Mouse (Mus musculus) limb, embryonic 12.5 days (tissue): Measurements from ENCODE around the gene Rin3. TPM values are rescaled to one million over a fixed set of nuclear protein-coding genes. Genes with fewer than 3 reads are reported as not detected.
"Not testable (repeated sequence)": the region's sequence is repeated elsewhere in the genome, so short reads cannot be mapped to it uniquely, and the experiment has no call there.

ENCODE experiments used
- ATAC-seq: fragments of 200-750 bp; cut with Nextera tagmentation; 2 replicates; pipeline ENCODE4 v1.8.0; 2017; ENCODE audit warnings: low read depth, moderate TSS enrichment; ENCODE audit not compliant: insufficient number of reproducible peaks, insufficient read depth, low FRiP score, low TSS enrichment
- H3K27ac ChIP-seq: fragments of 300-500 bp; sonication (generic); 2 replicates; pipeline ENCODE4 v1.5.1; 2016; ENCODE audit warnings: mild to moderate bottlenecking, moderate library complexity
- H3K27me3 ChIP-seq: fragments of 300-500 bp; sonication (generic); 2 replicates; pipeline ENCODE4 v1.6.1; 2016; ENCODE audit warnings: mild to moderate bottlenecking, moderate library complexity
- H3K36me3 ChIP-seq: fragments of 300-500 bp; sonication (generic); 2 replicates; pipeline ENCODE4 v1.6.1; 2016; ENCODE audit warnings: mild to moderate bottlenecking, moderate library complexity
- H3K4me1 ChIP-seq: fragments of 300-500 bp; sonication (generic); replicated peaks from 2 replicates; pipeline ENCODE4 v1.6.1; 2016
- H3K4me2 ChIP-seq: fragments of 300-500 bp; sonication (generic); 2 replicates; pipeline ENCODE4 v1.6.1; 2016; ENCODE audit warnings: mild to moderate bottlenecking, moderate library complexity
- H3K4me3 ChIP-seq: fragments of 300-500 bp; sonication (generic); replicated peaks from 2 replicates; pipeline ENCODE4 v1.5.1; 2016; ENCODE audit warnings: mild to moderate bottlenecking
- H3K9ac ChIP-seq: fragments of 300-500 bp; sonication (generic); replicated peaks from 2 replicates; pipeline ENCODE4 v1.6.1; 2016; ENCODE audit warnings: mild to moderate bottlenecking, moderate library complexity
- H3K9me3 ChIP-seq: fragments of 300-500 bp; sonication (generic); 2 replicates; pipeline ENCODE4 v1.6.1; 2016; ENCODE audit warnings: mild to moderate bottlenecking, moderate library complexity
- WGBS: fragments of 180-500 bp; shearing (Covaris S2); methylation state at CpG from one replicate; pipeline ENCODE4 v1.1.7; 2016; 5-methylcytosine and 5-hydroxymethylcytosine counted together
- polyA plus RNA-seq: library from polyadenylated mRNA; unstranded; fragments of >200 nt; fragmentation: Nextera tagmentation; extraction: Ambion mirVana; gene quantifications from 2 replicates; pipeline ENCODE4 v1.2.1, GENCODE M21; 2016

Gene Rin3
- polyA plus RNA-seq, 1 experiment from 2014 or later = 4.4 TPM

GRCm38 (mm10) chr12:102255012-102255411 is 27.8 kb upstream of the Rin3 start:
- Histone ChIP-seq H3K27ac (no peak overlapping the region), H3K4me2 (no peak overlapping the region), H3K9ac (no peak overlapping the region), H3K9me3 (no peaks in the 10 kb centered on the region), H3K4me1 (no peaks in the 10 kb centered on the region), H3K4me3 (no peak overlapping the region), H3K27me3 (no peaks in the 10 kb centered on the region), H3K36me3 (no peaks in the 10 kb centered on the region)
- no peak for ATAC-seq

- H3K4me3 ChIP-seq = no peak overlapping the region
- no peak overlapping the region for H3K9ac ChIP-seq
- ATAC-seq = no peak
- H3K36me3 ChIP-seq = no peaks in the 10 kb centered on the region
- no peaks in the 10 kb centered on the region for H3K9me3 ChIP-seq
- no peaks in the 10 kb centered on the region for H3K27me3 ChIP-seq
- no peak overlapping the region for H3K27ac ChIP-seq
- H3K4me1 ChIP-seq = peaks cover 21% of the 10 kb centered on the region
- H3K4me2 ChIP-seq = no peak overlapping the region
- WGBS = 77% methylated on average over 3 of the region's 3 CpGs
These were observed 24.2 kb upstream of the Rin3 start for GRCm38 (mm10) chr12:102258522-102259112.

DNA sequence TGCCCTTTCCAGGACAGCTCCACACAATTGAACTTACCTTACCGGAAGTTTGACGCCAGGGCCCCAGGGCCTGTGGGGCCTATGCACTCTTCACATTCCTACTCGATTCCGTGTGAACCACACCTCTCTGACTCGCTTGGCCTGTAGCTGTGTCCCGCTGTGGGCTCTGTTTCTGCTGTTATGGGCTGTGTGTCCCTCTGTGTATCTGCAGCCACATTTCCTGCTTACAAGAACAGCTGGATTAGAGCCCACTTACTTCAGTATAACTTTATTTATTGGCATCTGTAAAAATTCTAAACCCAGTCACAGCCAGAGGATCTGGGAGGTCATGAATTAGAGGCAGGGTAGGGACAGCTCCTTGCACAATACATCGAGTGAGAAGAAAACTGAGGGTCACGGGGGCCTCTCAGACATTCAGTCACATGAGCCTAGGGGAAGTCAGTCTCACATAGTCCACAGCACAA is 20.9 kb upstream of the Rin3 start:
- H3K4me2 ChIP-seq = no peak overlapping the region
- H3K9me3 ChIP-seq = no peaks in the 10 kb centered on the region
- H3K4me1 ChIP-seq = peaks cover 22% of the 10 kb centered on the region
- peak overlapping the region; percentile 71 for H3K27ac ChIP-seq
- H3K9ac ChIP-seq = no peak overlapping the region
- WGBS = 18% methylated on average over 8 of the region's 8 CpGs
- H3K27me3 ChIP-seq = no peaks in the 10 kb centered on the region
- ATAC-seq = peak; percentile 79
- no peaks in the 10 kb centered on the region for H3K36me3 ChIP-seq
- no peak overlapping the region for H3K4me3 ChIP-seq

- ATAC-seq = no peak
- H3K36me3 ChIP-seq = no peaks in the 10 kb centered on the region
- peaks cover 22% of the 10 kb centered on the region for H3K4me1 ChIP-seq
- H3K9ac ChIP-seq = no peak overlapping the region
- H3K27me3 ChIP-seq = no peaks in the 10 kb centered on the region
- H3K4me2 ChIP-seq = no peak overlapping the region
- no peak overlapping the region for H3K27ac ChIP-seq
- WGBS = 93% methylated on average over 2 of the region's 2 CpGs
- no peaks in the 10 kb centered on the region for H3K9me3 ChIP-seq
- no peak overlapping the region for H3K4me3 ChIP-seq
These were observed 20.0 kb upstream of the Rin3 start for GRCm38 (mm10) chr12:102262809-102263208.

GRCm38 (mm10) chr12:102263249-102263648 is 19.6 kb upstream of the Rin3 start:
- Histone ChIP-seq H3K4me3 (no peak overlapping the region), H3K27ac (no peak overlapping the region), H3K27me3 (no peaks in the 10 kb centered on the region), H3K9me3 (no peaks in the 10 kb centered on the region), H3K4me1 (peaks cover 22% of the 10 kb centered on the region), H3K4me2 (no peak overlapping the region), H3K9ac (no peak overlapping the region), H3K36me3 (no peaks in the 10 kb centered on the region)
- no peak for ATAC-seq

DNA sequence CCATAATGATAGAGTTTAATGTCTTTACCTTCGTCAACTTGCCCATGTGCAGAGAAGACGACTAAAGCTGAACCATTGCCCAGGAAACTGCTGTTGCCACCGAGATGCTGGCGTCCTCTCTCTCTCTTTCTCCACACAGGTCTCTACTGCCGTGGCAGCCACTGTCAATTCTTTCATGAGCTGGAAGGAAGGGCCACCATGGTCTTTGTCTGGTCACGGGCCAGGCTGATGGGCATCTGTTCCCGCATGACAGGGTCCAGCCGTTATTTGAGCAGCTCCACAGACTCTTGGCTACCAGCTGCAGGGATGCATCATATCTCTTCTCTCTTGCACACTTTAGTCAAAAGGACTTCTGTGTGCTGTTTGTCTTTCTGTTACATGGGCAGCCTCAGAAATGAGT is 16.4 kb upstream of the Rin3 start:
- H3K4me3 ChIP-seq = no peak overlapping the region
- no peak overlapping the region for H3K4me2 ChIP-seq
- H3K9me3 ChIP-seq = no peaks in the 10 kb centered on the region
- 91% methylated on average over 8 of the region's 8 CpGs for WGBS
- ATAC-seq = no peak
- H3K27ac ChIP-seq = no peak overlapping the region
- no peaks in the 10 kb centered on the region for H3K27me3 ChIP-seq
- H3K9ac ChIP-seq = no peak overlapping the region
- H3K36me3 ChIP-seq = no peaks in the 10 kb centered on the region
- H3K4me1 ChIP-seq = peaks cover 18% of the 10 kb centered on the region

- Histone ChIP-seq H3K4me2 (no peak overlapping the region), H3K36me3 (no peaks in the 10 kb centered on the region), H3K4me3 (no peak overlapping the region), H3K27ac (no peak overlapping the region), H3K9ac (no peak overlapping the region), H3K9me3 (no peaks in the 10 kb centered on the region), H3K27me3 (no peaks in the 10 kb centered on the region), H3K4me1 (no peaks in the 10 kb centered on the region)
- 26% methylated on average over 2 of the region's 2 CpGs for WGBS
- no peak for ATAC-seq
These were observed 13.7 kb upstream of the Rin3 start for GRCm38 (mm10) chr12:102269144-102269543.

DNA sequence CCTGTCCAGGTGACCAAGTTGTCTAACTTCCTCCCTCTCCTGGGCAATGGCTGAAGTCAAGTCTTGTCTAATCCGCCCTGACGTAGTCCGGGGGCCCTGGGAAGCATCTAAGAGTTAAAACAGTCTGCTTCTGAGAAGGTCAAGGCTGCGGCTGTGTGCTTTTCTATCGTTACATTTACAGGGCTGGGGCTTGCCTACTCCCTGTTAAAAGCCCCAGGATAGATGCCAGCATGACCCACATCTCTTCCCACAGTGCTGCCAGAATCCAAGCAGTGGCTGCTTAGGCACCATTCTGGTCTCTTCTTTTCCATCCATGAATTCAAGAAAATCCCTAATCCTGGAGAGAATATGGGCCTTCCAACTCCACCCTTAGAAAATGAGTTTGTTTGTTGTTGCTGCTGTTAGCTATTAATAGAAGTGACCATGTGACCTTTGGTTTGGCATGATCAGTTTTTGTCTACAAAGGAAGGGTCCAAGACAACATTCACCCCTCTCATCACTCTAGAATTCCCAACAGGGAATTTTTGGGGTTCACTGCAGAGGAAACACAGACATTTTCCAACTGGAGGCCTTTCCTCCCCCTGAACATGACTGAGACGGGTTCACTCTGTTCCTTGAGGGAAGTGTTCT is 12.0 kb upstream of the Rin3 start:
- Histone ChIP-seq H3K36me3 (no peaks in the 10 kb centered on the region), H3K4me1 (no peaks in the 10 kb centered on the region), H3K9me3 (no peaks in the 10 kb centered on the region), H3K4me2 (no peak overlapping the region), H3K9ac (no peak overlapping the region), H3K27ac (no peak overlapping the region), H3K27me3 (no peaks in the 10 kb centered on the region), H3K4me3 (no peak overlapping the region)
- 75% methylated on average over 6 of the region's 6 CpGs for WGBS
- ATAC-seq = no peak

GRCm38 (mm10) chr12:102271447-102271846 is 11.4 kb upstream of the Rin3 start:
- H3K27ac ChIP-seq = no peak overlapping the region
- no peaks in the 10 kb centered on the region for H3K9me3 ChIP-seq
- H3K27me3 ChIP-seq = no peaks in the 10 kb centered on the region
- no peak for ATAC-seq
- H3K4me1 ChIP-seq = no peaks in the 10 kb centered on the region
- 80% methylated on average over 4 of the region's 4 CpGs for WGBS
- no peak overlapping the region for H3K4me2 ChIP-seq
- H3K9ac ChIP-seq = no peak overlapping the region
- H3K4me3 ChIP-seq = no peak overlapping the region
- H3K36me3 ChIP-seq = no peaks in the 10 kb centered on the region

DNA sequence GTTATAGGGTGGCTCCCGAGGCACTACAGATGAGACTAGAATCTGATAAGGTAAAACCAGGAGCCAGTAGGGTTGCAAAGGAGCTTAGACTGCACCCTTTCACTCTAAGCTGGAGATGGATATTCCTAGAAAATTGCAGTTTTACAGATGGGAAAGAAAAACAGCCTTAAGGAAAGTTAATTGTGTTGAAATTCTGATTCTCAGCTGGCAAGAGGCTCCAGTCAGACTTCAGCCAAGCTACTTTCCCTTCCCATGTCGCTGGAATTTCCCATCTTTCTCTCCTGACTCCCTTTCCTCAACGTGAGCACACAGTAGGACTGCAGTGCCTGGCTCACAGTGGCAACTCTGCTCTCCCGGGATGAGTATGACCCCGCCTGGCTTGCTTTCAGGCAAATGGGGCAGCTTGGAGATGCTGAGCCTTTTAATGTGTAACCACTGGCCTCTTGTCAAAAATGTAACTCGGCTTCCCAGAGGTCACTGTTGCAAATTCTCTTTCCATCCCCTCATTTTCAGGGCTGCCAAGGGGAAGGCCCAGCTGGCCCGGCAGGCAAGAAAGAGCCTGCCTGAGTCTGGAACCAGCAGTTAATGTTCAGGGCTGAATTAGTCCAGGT is 6.9 kb upstream of the Rin3 start:
- Histone ChIP-seq H3K4me2 (no peak overlapping the region), H3K4me3 (no peak overlapping the region), H3K9me3 (0 out of 2 replicates have a peak, but pooled peaks cover 8% of the 10 kb centered on the region), H3K27ac (no peak overlapping the region), H3K4me1 (no peaks in the 10 kb centered on the region), H3K9ac (no peak overlapping the region), H3K27me3 (peaks cover 3% of the 10 kb centered on the region; the same call in 1 of the 2 replicates), H3K36me3 (no peaks in the 10 kb centered on the region)
- WGBS = 60% methylated on average over 7 of the region's 7 CpGs
- ATAC-seq = no peak

GRCm38 (mm10) chr12:102280290-102280689 is 2.6 kb upstream of the Rin3 start:
- Histone ChIP-seq H3K4me1 (peaks cover 13% of the 10 kb centered on the region), H3K27me3 (peaks cover 29% of the 10 kb centered on the region)
- H3K4me3 ChIP-seq, H3K4me2 ChIP-seq, ATAC-seq, H3K9me3 ChIP-seq, H3K9ac ChIP-seq, H3K27ac ChIP-seq, H3K36me3 ChIP-seq: not testable (repeated sequence)
- WGBS = 49% methylated on average over 4 of the region's 4 CpGs
